Mouse (Mus musculus) stomach, postnatal 0 days (tissue): ENCODE measurements around the gene Aatf. TPM values are rescaled to one million over a fixed set of nuclear protein-coding genes. Genes with fewer than 3 reads are reported as not detected.

ENCODE experiments used
- ATAC-seq: fragments of 200-750 bp; cut with Nextera tagmentation; 2 replicates; pipeline ENCODE4 v1.8.0; 2017; ENCODE audit not compliant: low FRiP score, low TSS enrichment
- DNase-seq: peaks from one replicate; pipeline ENCODE4 v3.0.0-alpha.2; 2016; ENCODE audit warnings: low spot score
- H3K27ac ChIP-seq: fragments of 300-500 bp; sonication (generic); replicated peaks from 2 replicates; pipeline ENCODE4 v1.5.1; 2014; ENCODE audit warnings: mild to moderate bottlenecking, control low read depth
- H3K27me3 ChIP-seq: fragments of 300-500 bp; sonication (generic); 2 replicates; pipeline ENCODE4 v1.6.1; 2014; ENCODE audit warnings: low read length; ENCODE audit not compliant: control insufficient read depth, insufficient read depth
- H3K36me3 ChIP-seq: fragments of 300-500 bp; sonication (generic); 2 replicates; pipeline ENCODE4 v1.6.1; 2014; ENCODE audit warnings: low read length, mixed read lengths; ENCODE audit not compliant: control insufficient read depth, insufficient read depth
- H3K4me1 ChIP-seq: fragments of 300-500 bp; sonication (generic); replicated peaks from 2 replicates; pipeline ENCODE4 v1.6.1; 2014; ENCODE audit warnings: antibody characterized with exemption; ENCODE audit not compliant: control insufficient read depth, insufficient read depth
- H3K4me2 ChIP-seq: fragments of 300-500 bp; sonication (generic); replicated peaks from 2 replicates; pipeline ENCODE4 v1.6.1; 2014; ENCODE audit warnings: low read depth, mild to moderate bottlenecking, control low read depth, moderate library complexity
- H3K4me3 ChIP-seq: fragments of 300-500 bp; sonication (generic); 2 replicates; pipeline ENCODE4 v1.5.1; 2014; ENCODE audit warnings: low read depth, low read length, control low read depth
- H3K9ac ChIP-seq: fragments of 300-500 bp; sonication (generic); 2 replicates; pipeline ENCODE4 v1.6.1; 2014; ENCODE audit warnings: mild to moderate bottlenecking, low read length, control low read depth, mixed read lengths
- H3K9me3 ChIP-seq: fragments of 300-500 bp; sonication (generic); 2 replicates; pipeline ENCODE4 v1.6.1; 2016; ENCODE audit warnings: low read length; ENCODE audit not compliant: control insufficient read depth
- CTCF ChIP-seq: IDR thresholded peaks from 2 replicates; pipeline ENCODE4 v1.5.1; 2016; ENCODE audit warnings: antibody characterized with exemption, low read depth, mild to moderate bottlenecking, moderate library complexity
- EP300 ChIP-seq: optimal IDR thresholded peaks from 2 replicates; pipeline ENCODE3; 2016; ENCODE audit warnings: antibody characterized with exemption
- WGBS: fragments of 180-500 bp; shearing (Covaris S2); extraction: QIAGEN DNeasy Blood & Tissue Kit; methylation state at CpG from one replicate; pipeline ENCODE4 v1.1.7; 2014; 5-methylcytosine and 5-hydroxymethylcytosine counted together
- polyA plus RNA-seq: library from polyadenylated mRNA; unstranded; fragments of >200 nt; fragmentation: Nextera tagmentation; extraction: Ambion mirVana; gene quantifications from 2 replicates; pipeline ENCODE4 v1.2.1, GENCODE M21; 2015

Aatf gene
- polyA plus RNA-seq, 1 experiment from 2014 or later = 24.8 TPM

- 93% methylated on average over 6 of the region's 6 CpGs for WGBS
- no peak overlapping the region for H3K4me3 ChIP-seq
- no peaks in the 10 kb centered on the region for H3K4me1 ChIP-seq
- ATAC-seq (no peak), DNase-seq (no peak)
- no peak overlapping the region for H3K9ac ChIP-seq
- H3K4me2 ChIP-seq = no peak overlapping the region
- no peaks in the 10 kb centered on the region for H3K36me3 ChIP-seq
- no peaks in the 10 kb centered on the region for H3K9me3 ChIP-seq
- H3K27ac ChIP-seq = no peak overlapping the region
- H3K27me3 ChIP-seq = no peaks in the 10 kb centered on the region
- TF ChIP-seq EP300 (no peak), CTCF (no peak)
Measured at GRCm38 (mm10) chr11:84420779-84421178, 92.5 kb downstream of the Aatf start.

- 57% methylated on average over 6 of the region's 6 CpGs for WGBS
- DNase-seq (no peak), ATAC-seq (no peak)
- TF ChIP-seq CTCF (no peak), EP300 (no peak)
- H3K36me3 ChIP-seq = no peaks in the 10 kb centered on the region
- H3K9me3 ChIP-seq = no peaks in the 10 kb centered on the region
- H3K4me3 ChIP-seq = no peak overlapping the region
- no peak overlapping the region for H3K27ac ChIP-seq
- H3K9ac ChIP-seq = no peak overlapping the region
- H3K27me3 ChIP-seq = no peaks in the 10 kb centered on the region
- H3K4me1 ChIP-seq = no peaks in the 10 kb centered on the region
- no peak overlapping the region for H3K4me2 ChIP-seq
Measured at GRCm38 (mm10) chr11:84413111-84413510, 100.2 kb downstream of the Aatf start.

GRCm38 (mm10) chr11:84412201-84412934 is 101.0 kb downstream of the Aatf start:
- H3K4me1 ChIP-seq = no peaks in the 10 kb centered on the region
- no peak overlapping the region for H3K4me2 ChIP-seq
- H3K27ac ChIP-seq = no peak overlapping the region
- WGBS = 71% methylated on average over 12 of the region's 12 CpGs
- H3K36me3 ChIP-seq = no peaks in the 10 kb centered on the region
- no peaks in the 10 kb centered on the region for H3K27me3 ChIP-seq
- no peak overlapping the region for H3K4me3 ChIP-seq
- TF ChIP-seq CTCF = no peak
- no peak for TF ChIP-seq EP300
- no peaks in the 10 kb centered on the region for H3K9me3 ChIP-seq
- ATAC-seq = no peak
- no peak for DNase-seq
- no peak overlapping the region for H3K9ac ChIP-seq

- no peak overlapping the region for H3K27ac ChIP-seq
- no peaks in the 10 kb centered on the region for H3K36me3 ChIP-seq
- DNase-seq = no peak
- H3K4me3 ChIP-seq = no peak overlapping the region
- no peak overlapping the region for H3K9ac ChIP-seq
- TF ChIP-seq CTCF (no peak), EP300 (no peak)
- 0 out of 2 replicates have a peak, but pooled peaks have one; percentile 45 for ATAC-seq
- no peak overlapping the region for H3K4me2 ChIP-seq
- WGBS = 69% methylated on average over 7 of the region's 7 CpGs
- H3K27me3 ChIP-seq = no peaks in the 10 kb centered on the region
- no peaks in the 10 kb centered on the region for H3K4me1 ChIP-seq
- H3K9me3 ChIP-seq = no peaks in the 10 kb centered on the region
Measured at GRCm38 (mm10) chr11:84411642-84412018, 101.7 kb downstream of the Aatf start.

GRCm38 (mm10) chr11:84410879-84411641 is 102.3 kb downstream of the Aatf start:
- Histone ChIP-seq H3K4me1 (no peaks in the 10 kb centered on the region), H3K4me3 (no peak overlapping the region), H3K4me2 (no peak overlapping the region), H3K27me3 (no peaks in the 10 kb centered on the region), H3K9ac (no peak overlapping the region), H3K27ac (no peak overlapping the region), H3K36me3 (no peaks in the 10 kb centered on the region), H3K9me3 (no peaks in the 10 kb centered on the region)
- DNase-seq (no peak), ATAC-seq (no peak)
- 58% methylated on average over 7 of the region's 7 CpGs for WGBS
- no peak for TF ChIP-seq EP300
- no peak for TF ChIP-seq CTCF

GRCm38 (mm10) chr11:84410383-84410782 is 102.9 kb downstream of the Aatf start:
- no peak for ATAC-seq
- no peak overlapping the region for H3K4me2 ChIP-seq
- no peaks in the 10 kb centered on the region for H3K9me3 ChIP-seq
- H3K9ac ChIP-seq = no peak overlapping the region
- DNase-seq = no peak
- H3K4me1 ChIP-seq = no peaks in the 10 kb centered on the region
- no peaks in the 10 kb centered on the region for H3K36me3 ChIP-seq
- no peak overlapping the region for H3K27ac ChIP-seq
- WGBS = 60% methylated on average over 4 of the region's 4 CpGs
- H3K27me3 ChIP-seq = no peaks in the 10 kb centered on the region
- H3K4me3 ChIP-seq = no peak overlapping the region
- no peak for TF ChIP-seq EP300
- no peak for TF ChIP-seq CTCF
